Mouse (Mus musculus): Measurements from ENCODE around the gene Ano6. TPM values are rescaled to one million over a fixed set of nuclear protein-coding genes. Genes with fewer than 3 reads are reported as not detected.

The Ano6 gene
- polyA plus RNA-seq (2016; fragmentation: Nextera tagmentation; extraction: Ambion mirVana) = 33.5 and 44.6 TPM in 2 replicates

- under 1% methylated on average over 51 of the region's 51 CpGs for WGBS
- H3K4me1 ChIP-seq = peaks cover 31% of the 10 kb centered on the region
- peak within 1 kb of the TSS; percentile 90 for H3K4me3 ChIP-seq
- H3K27me3 ChIP-seq (ENCODE audit: low read depth, poor library complexity, severe bottlenecking) = no peaks in the 10 kb centered on the region
- H3K27ac ChIP-seq = peak within 1 kb of the TSS; percentile 96
- peak; percentile 95 for DNase-seq (ENCODE audit: low spot score)
- peaks cover 10% of the 10 kb centered on the region for H3K36me3 ChIP-seq
- H3K9me3 ChIP-seq (replicated peaks) = no peaks in the 10 kb centered on the region
Measured at GRCm38 (mm10) chr15:95790529-95791071, at the start of gene Ano6. TSS of gene Ano6 (plus strand) at chr15:95790843.

GRCm38 (mm10) chr15:95742955-95743354 is 47.7 kb upstream of the Ano6 start:
- WGBS = 84% methylated on average over 6 of the region's 6 CpGs
- DNase-seq (ENCODE audit: low spot score) = no peak
- Histone ChIP-seq H3K4me3 (no peak overlapping the region), H3K27ac (no peak overlapping the region), H3K4me1 (peaks cover 5% of the 10 kb centered on the region; the same call in 1 of the 2 replicates), H3K9me3 (replicated peaks) (no peaks in the 10 kb centered on the region), H3K36me3 (no peaks in the 10 kb centered on the region), H3K27me3 (ENCODE audit: low read depth, poor library complexity, severe bottlenecking) (no peaks in the 10 kb centered on the region)

- no peak overlapping the region for H3K4me3 ChIP-seq
- WGBS = 89% methylated on average over 2 of the region's 2 CpGs
- DNase-seq (ENCODE audit: low spot score) = no peak
- H3K9me3 ChIP-seq (replicated peaks) = no peaks in the 10 kb centered on the region
- H3K4me1 ChIP-seq = peaks cover 5% of the 10 kb centered on the region; the same call in 1 of the 2 replicates
- H3K27ac ChIP-seq = no peak overlapping the region
- no peaks in the 10 kb centered on the region for H3K27me3 ChIP-seq (ENCODE audit: low read depth, poor library complexity, severe bottlenecking)
- no peaks in the 10 kb centered on the region for H3K36me3 ChIP-seq
Measured at GRCm38 (mm10) chr15:95743856-95744255, 46.8 kb upstream of the Ano6 start.

GRCm38 (mm10) chr15:95745346-95746106 is 45.1 kb upstream of the Ano6 start:
- Histone ChIP-seq H3K27ac (no peak overlapping the region), H3K36me3 (no peaks in the 10 kb centered on the region), H3K4me3 (no peak overlapping the region), H3K4me1 (peaks cover 5% of the 10 kb centered on the region; the same call in 1 of the 2 replicates), H3K27me3 (ENCODE audit: low read depth, poor library complexity, severe bottlenecking) (no peaks in the 10 kb centered on the region), H3K9me3 (replicated peaks) (no peaks in the 10 kb centered on the region)
- 73% methylated on average over 11 of the region's 11 CpGs for WGBS
- no peak for DNase-seq (ENCODE audit: low spot score)

DNA sequence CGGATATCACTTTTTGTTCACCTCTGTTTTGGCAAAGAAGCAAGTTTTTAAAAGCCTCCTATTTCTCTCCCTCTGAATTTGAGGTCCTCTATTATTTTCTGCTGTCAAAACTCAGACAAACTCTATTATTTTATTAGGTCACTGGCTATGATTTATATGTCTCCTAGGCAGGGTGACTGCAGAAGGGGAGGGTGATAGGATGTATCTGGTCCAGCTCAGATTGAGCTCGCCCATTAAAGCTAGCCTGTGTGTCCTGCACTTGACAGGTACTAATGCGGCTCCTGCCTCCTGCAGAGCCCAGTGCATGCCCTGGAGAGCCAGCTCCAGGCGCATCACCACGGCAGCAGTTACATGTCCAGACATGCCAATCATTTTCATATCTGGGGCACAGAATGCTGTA is 44.1 kb upstream of the Ano6 start:
- Histone ChIP-seq H3K36me3 (no peaks in the 10 kb centered on the region), H3K4me3 (no peak overlapping the region), H3K4me1 (peaks cover 5% of the 10 kb centered on the region; the same call in 1 of the 2 replicates), H3K27me3 (ENCODE audit: low read depth, poor library complexity, severe bottlenecking) (no peaks in the 10 kb centered on the region), H3K27ac (no peak overlapping the region), H3K9me3 (replicated peaks) (no peaks in the 10 kb centered on the region)
- 82% methylated on average over 5 of the region's 5 CpGs for WGBS
- DNase-seq (ENCODE audit: low spot score) = no peak

DNA sequence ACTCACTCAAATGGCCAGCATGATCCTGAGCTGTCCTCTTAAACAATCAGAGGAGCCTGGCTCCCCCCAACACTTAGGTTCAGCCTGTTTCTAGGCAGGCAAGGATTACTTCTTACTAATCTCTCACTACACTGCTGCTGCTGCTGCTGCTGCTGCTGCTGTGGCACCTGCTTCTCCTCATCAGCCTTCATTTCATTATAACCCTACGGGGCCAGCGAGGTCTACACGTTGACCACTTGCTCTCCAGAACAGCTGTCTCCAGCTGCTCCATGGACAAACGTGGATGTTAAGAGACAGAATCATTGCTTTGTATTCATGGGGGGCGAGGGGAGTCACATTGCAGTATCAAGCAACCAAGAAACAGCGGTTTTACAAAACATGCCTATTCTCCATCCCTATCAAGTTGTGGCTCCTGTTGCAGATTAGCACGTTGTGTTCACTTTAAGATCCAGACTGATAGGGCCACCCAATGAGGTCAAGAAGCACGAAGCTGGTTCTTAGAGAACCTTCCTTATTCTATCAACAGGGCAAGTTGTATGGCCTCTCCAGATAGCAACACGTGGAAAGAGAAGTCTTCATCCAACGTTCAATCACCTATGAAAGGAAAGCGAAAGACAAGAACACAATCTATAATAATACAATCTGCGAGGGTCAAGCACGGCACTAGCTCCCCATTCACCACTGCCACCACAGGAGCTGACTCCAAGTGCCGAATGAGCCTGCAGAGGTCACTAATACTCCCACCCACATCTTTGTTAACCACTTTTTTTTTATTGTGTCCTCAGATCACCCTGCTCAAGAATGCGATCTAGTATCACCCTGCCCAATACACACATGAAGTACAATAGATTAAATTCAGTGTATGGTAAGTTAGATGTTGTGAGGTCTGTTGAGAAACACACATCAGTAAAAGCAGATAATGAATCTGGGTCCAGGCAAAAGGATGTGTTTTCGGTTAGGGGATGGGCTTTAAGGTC is 43.4 kb upstream of the Ano6 start:
- H3K4me1 ChIP-seq = peaks cover 5% of the 10 kb centered on the region; the same call in 1 of the 2 replicates
- H3K36me3 ChIP-seq = no peaks in the 10 kb centered on the region
- no peak overlapping the region for H3K4me3 ChIP-seq
- 90% methylated on average over 16 of the region's 16 CpGs for WGBS
- H3K9me3 ChIP-seq (replicated peaks) = no peaks in the 10 kb centered on the region
- H3K27me3 ChIP-seq (ENCODE audit: low read depth, poor library complexity, severe bottlenecking) = no peaks in the 10 kb centered on the region
- H3K27ac ChIP-seq = no peak overlapping the region
- no peak for DNase-seq (ENCODE audit: low spot score)

DNA sequence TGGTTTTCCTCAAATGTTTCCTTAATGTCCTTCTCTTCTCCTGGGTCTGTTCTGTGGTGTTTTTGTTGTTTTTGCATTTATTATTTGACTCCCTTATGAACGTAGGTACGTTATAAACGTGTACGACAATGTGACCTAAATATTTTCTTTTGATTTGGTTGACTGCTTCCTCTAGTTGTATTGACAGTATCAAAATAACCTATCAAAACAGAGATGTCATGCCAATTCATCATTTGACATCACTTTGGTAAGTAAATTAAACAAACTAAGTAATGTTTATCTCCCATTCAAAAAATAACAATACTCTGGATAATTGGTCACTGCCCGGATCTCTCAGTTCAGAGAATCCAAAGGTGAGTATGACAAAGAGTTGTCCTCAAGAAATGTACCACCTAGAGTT is 41.4 kb upstream of the Ano6 start:
- no peak for DNase-seq (ENCODE audit: low spot score)
- peaks cover 5% of the 10 kb centered on the region; the same call in 1 of the 2 replicates for H3K4me1 ChIP-seq
- H3K36me3 ChIP-seq = no peaks in the 10 kb centered on the region
- H3K27me3 ChIP-seq (ENCODE audit: low read depth, poor library complexity, severe bottlenecking) = no peaks in the 10 kb centered on the region
- H3K9me3 ChIP-seq (replicated peaks) = no peaks in the 10 kb centered on the region
- WGBS = 92% methylated on average over 5 of the region's 5 CpGs
- H3K27ac ChIP-seq = no peak overlapping the region
- H3K4me3 ChIP-seq = no peak overlapping the region

- Histone ChIP-seq H3K4me1 (peaks cover 5% of the 10 kb centered on the region; the same call in 1 of the 2 replicates), H3K27me3 (ENCODE audit: low read depth, poor library complexity, severe bottlenecking) (no peaks in the 10 kb centered on the region), H3K36me3 (no peaks in the 10 kb centered on the region), H3K4me3 (no peak overlapping the region), H3K9me3 (replicated peaks) (no peaks in the 10 kb centered on the region), H3K27ac (no peak overlapping the region)
- WGBS = 94% methylated on average over 21 of the region's 21 CpGs
- no peak for DNase-seq (ENCODE audit: low spot score)
Measured at GRCm38 (mm10) chr15:95750038-95750437, 40.6 kb upstream of the Ano6 start.

DNA sequence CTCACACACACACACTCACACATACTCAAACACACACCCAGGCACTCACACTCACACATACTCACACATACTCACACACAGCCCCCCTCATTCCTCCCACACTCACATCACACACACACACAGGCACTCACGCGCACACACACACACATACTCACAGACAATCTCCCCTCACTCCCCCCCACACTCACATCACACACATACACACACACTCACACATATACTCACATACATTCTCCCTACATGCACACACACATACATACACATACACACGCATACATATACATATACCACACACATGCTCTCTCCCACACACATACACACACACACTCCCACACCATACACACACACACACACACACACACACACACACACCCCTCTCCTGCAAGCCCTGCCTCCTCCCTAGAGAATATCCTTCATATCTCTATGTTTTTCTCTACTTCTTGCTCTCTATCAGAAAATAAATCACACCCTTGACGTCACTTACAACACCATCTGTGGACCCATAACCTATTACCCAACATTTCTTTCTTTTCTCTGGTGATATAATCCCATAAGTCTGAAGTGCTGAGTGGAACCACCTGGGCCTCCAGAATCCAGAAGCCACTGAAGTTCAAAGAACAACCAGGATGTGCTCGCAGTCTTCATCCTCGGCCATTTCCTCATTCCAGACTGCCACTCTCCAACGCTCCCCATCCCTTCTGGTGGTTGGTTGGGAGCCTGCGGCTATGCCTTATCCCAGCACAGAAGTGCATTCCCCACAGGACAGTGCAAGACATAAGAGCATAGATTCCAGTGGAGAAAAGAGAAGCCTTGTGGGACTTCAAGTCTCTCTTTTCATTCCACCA is 38.6 kb upstream of the Ano6 start:
- H3K36me3 ChIP-seq = no peaks in the 10 kb centered on the region
- WGBS = 85% methylated on average over 8 of the region's 8 CpGs
- no peak overlapping the region for H3K27ac ChIP-seq
- H3K4me1 ChIP-seq = no peaks in the 10 kb centered on the region
- H3K27me3 ChIP-seq (ENCODE audit: low read depth, poor library complexity, severe bottlenecking) = no peaks in the 10 kb centered on the region
- no peak for DNase-seq (ENCODE audit: low spot score)
- H3K4me3 ChIP-seq = no peak overlapping the region
- no peaks in the 10 kb centered on the region for H3K9me3 ChIP-seq (replicated peaks)

GRCm38 (mm10) chr15:95752677-95753019 is 38.0 kb upstream of the Ano6 start:
- DNase-seq (ENCODE audit: low spot score) = no peak
- H3K4me3 ChIP-seq = no peak overlapping the region
- WGBS = 89% methylated on average over 5 of the region's 5 CpGs
- no peaks in the 10 kb centered on the region for H3K27me3 ChIP-seq (ENCODE audit: low read depth, poor library complexity, severe bottlenecking)
- H3K9me3 ChIP-seq (replicated peaks) = no peaks in the 10 kb centered on the region
- no peak overlapping the region for H3K27ac ChIP-seq
- no peaks in the 10 kb centered on the region for H3K4me1 ChIP-seq
- no peaks in the 10 kb centered on the region for H3K36me3 ChIP-seq

GRCm38 (mm10) chr15:95753031-95753430 is 37.6 kb upstream of the Ano6 start:
- no peaks in the 10 kb centered on the region for H3K4me1 ChIP-seq
- 83% methylated on average over 4 of the region's 5 CpGs for WGBS
- no peak for DNase-seq (ENCODE audit: low spot score)
- no peaks in the 10 kb centered on the region for H3K9me3 ChIP-seq (replicated peaks)
- no peak overlapping the region for H3K27ac ChIP-seq
- no peak overlapping the region for H3K4me3 ChIP-seq
- no peaks in the 10 kb centered on the region for H3K27me3 ChIP-seq (ENCODE audit: low read depth, poor library complexity, severe bottlenecking)
- no peaks in the 10 kb centered on the region for H3K36me3 ChIP-seq

DNA sequence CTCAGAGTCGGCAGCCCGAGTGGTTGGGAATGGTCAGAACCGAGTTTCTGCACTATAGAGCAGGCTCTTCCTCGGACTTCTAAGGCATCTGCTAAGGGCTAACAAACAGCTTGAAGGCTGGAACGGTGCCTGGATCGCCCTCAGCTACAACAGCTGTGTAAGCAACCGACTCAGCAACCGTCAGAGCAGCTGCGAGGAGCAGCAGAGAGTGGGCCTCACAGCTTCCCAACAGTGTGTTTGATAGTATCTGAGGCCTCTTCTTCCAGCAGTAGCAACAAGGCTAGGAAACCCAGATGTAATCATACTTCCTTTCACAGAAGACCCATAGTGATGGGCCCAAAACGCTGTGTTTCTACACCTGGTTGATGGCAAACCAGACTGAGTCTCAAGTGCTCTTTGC is 33.5 kb upstream of the Ano6 start:
- 58% methylated on average over 10 of the region's 10 CpGs for WGBS

More for the DNA sequence above, 33.5 kb upstream of the Ano6 start:
- Histone ChIP-seq H3K27me3 (ENCODE audit: low read depth, poor library complexity, severe bottlenecking) (no peaks in the 10 kb centered on the region), H3K27ac (no peak overlapping the region), H3K4me1 (no peaks in the 10 kb centered on the region), H3K36me3 (no peaks in the 10 kb centered on the region), H3K9me3 (replicated peaks) (no peaks in the 10 kb centered on the region), H3K4me3 (no peak overlapping the region)
- no peak for DNase-seq (ENCODE audit: low spot score)
